In genomic region chr17:45766735-45767535, GRCm38 (mm10) we compare ENCODE assay signal across 1 mouse cellular context.
TF ChIP-seq lines count a peak whose summit lies in the region.

No protein-coding gene starts in this region.

TF ChIP-seq in CH12.LX, 34 proteins besides CTCF, POLR2A, EP300 and RAD21 (continued from another document):
- TF ChIP-seq NRF1 (IDR thresholded peaks at IDR 0.05; ENCODE audit: low read depth, low read length) (no peak), BHLHE40 (IDR thresholded peaks at IDR 0.05; ENCODE audit: low read depth, low read length) (no peak), ZMIZ1 (IDR thresholded peaks at IDR 0.05; ENCODE audit: low read depth, low read length) (no peak), UBTF (IDR thresholded peaks at IDR 0.05; ENCODE audit: low read depth, low read length) (no peak), ZC3H11A (IDR thresholded peaks at IDR 0.05; ENCODE audit: low read depth, low read length) (no peak), SIN3A (IDR thresholded peaks at IDR 0.05; ENCODE audit: low read length) (no peak), ETS1 (conservative IDR thresholded peaks at IDR 0.05; ENCODE audit: low read depth, low read length) (no peak), MAX (IDR thresholded peaks at IDR 0.05; ENCODE audit: low read length) (peak; percentile 64), TBP (conservative IDR thresholded peaks at IDR 0.05; ENCODE audit: low read depth, low read length) (0 out of 2 replicates have a peak, but pooled peaks have one; percentile 21), USF2 (conservative IDR thresholded peaks at IDR 0.05; ENCODE audit: low read depth, low read length) (no peak), MAZ (IDR thresholded peaks at IDR 0.05; ENCODE audit: low read depth, low read length) (no peak), IRF4 (IDR thresholded peaks at IDR 0.05; ENCODE audit: low read depth, low read length) (peak; percentile 32; the same call in 1 of the 2 replicates), SMC3 (IDR thresholded peaks at IDR 0.05; ENCODE audit: low read depth, low read length) (no peak), ELF1 (IDR thresholded peaks at IDR 0.05; ENCODE audit: low read depth, low read length) (0 out of 2 replicates have a peak, but pooled peaks have one; percentile 25), KAT2A (IDR thresholded peaks at IDR 0.05; ENCODE audit: insufficient replicate concordance, low read length) (no peak), MEF2A (IDR thresholded peaks at IDR 0.05; ENCODE audit: borderline replicate concordance, low read depth, low read length) (peak; percentile 10; the same call in 1 of the 2 replicates), MYC (IDR thresholded peaks at IDR 0.05; ENCODE audit: low read depth, low read length) (0 out of 2 replicates have a peak, but pooled peaks have one; percentile 33), MXI1 (IDR thresholded peaks at IDR 0.05; ENCODE audit: low read depth, low read length) (no peak; the same call in 1 of the 2 replicates), JUND (conservative IDR thresholded peaks at IDR 0.05; ENCODE audit: low read depth, low read length) (no peak)
